Mouse (Mus musculus): ENCODE data around the gene Smg9. TPM values are rescaled to one million over a fixed set of nuclear protein-coding genes. Genes with fewer than 3 reads are reported as not detected.
A peak's percentile ranks its signal among the peaks of the same experiment; 100 is the strongest.
"Not testable (repeated sequence)": the region's sequence is repeated elsewhere in the genome, so short reads cannot be mapped to it uniquely, and the experiment has no call there.

Smg9 gene
- total RNA-seq, 1 experiment from 2014 or later, result 25.2 TPM

DNA sequence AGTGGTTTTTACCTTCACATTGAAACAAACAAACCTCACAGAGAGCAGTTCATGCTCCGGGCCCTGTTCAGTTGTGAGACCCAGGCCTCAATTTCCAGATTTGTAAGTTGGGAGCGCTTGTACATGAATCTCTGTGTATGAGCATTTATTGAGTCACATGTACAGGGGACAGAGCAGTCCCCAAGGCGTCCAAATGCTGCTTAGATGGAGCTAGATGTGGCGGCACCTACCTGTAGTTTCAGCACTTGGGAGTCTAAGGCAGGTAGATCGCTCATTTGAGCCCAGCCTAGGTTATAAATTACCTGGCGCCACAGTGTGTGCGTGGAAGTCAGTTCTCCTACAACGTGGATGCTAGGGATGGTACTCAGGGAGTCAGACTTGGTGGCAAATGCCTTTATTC, 23.0 kb upstream of the Smg9 start:
- ATAC-seq (replicated peaks; ENCODE audit: low read depth, poor library complexity, severe bottlenecking), result no peak

DNA sequence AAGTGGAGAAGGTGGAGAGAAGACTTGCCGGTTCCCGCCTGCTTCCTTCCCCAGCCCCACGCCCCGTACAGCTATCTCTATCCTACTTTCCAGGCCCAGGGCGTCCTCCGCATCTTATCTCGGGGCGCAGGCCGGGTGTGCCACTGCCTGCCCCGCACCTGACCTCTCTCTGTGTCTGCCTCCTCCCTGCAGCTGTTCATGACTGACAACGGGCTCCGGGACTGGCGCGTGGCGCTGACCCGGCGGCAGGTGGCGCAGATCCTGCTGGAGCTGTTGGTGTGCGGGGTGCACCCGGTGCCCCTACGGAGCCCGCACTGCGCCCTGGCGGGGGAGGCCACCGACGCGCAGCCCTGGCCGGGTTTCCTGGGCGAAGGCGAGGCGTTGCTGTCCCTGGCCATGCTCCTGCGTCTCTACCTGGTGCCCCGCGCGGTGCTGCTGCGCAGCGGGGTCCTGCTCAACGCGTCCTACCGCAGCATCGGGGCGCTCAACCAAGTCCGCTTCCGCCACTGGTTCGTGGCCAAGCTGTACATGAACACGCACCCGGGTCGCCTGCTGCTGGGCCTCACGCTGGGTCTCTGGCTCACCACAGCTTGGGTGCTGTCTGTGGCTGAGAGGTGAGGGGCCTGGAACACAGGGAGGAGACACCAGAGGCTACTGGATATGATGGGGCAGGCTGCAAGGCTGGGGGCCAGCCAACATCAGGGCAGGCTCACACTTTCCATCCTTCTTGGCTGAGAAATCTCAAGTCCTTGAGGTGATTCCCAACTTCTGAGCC, 22.1 kb upstream of the Smg9 start:
- ATAC-seq (replicated peaks; ENCODE audit: low read depth, poor library complexity, severe bottlenecking), result peak; percentile 60

DNA sequence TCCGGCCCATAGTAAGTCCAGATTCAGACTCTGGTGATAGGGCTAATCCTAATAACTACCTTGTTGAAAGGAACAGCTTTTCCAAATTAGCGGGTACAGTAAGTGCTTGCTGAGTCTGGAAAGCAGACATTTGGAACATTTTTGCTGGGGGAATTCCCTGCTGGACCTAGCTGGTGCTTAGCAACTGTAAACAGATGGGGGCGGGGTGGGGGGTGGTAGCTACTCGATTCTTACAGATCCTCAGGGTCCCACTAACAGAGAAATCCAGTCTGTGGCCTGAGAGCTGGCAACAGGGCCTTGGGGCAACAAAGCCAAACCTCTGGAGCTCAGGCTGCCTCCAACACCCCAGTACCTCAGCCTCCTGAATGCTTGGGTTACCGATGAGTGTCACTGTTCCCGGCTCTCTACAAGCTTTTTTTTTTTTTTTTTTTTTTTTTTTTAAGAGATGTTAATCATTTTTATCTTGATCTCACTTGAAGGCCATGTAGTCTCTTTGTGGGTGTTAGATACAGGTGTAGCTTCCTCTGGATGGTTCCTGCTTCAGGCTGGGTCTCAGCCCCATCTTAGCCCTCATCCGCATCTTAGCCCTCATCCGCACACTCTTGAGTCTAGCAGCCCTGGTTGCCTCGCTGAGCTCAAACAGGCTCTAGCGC, 21.2 kb upstream of the Smg9 start:
- ATAC-seq (replicated peaks; ENCODE audit: low read depth, poor library complexity, severe bottlenecking), result no peak

DNA sequence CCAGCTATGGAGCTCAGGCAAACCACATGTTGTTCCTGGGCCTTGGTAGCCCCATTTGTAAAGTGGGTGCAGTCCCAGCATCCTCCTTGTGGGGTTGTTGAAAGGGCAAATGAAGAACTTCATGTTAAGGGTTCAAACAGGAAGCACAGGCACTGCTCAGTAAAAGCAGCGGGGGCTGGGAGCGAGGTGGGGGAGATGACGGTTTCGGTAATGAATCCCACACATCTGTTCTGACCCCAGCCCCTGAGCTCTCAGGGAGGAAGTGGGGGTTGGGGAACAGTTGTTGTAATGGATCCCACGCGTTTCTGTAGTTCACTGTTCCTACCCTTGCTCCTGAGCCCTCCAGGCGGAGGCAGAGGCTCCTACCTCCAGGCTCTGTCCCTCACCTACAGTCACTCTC, 19.5 kb upstream of the Smg9 start:
- ATAC-seq (replicated peaks; ENCODE audit: low read depth, poor library complexity, severe bottlenecking), result peak; percentile 26

DNA sequence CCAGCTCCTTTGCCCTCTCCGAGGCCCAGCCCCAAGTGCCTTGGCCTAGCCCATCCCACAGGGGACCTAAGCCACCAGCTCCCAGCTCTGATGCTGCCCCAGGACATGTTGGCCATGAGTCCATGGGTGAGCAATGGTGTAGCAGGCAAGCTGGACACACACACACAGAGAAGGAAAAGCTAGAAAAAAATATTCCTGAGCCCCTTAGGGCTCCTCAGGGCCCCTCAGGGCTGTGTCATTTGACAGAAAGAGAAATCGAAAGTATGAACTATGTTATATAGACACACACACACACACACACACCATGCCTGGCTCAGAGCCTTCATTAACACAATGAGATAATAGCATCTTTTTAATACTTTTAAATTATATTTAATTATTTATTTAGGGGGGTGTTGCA, 19.0 kb upstream of the Smg9 start:
- no peak for ATAC-seq (replicated peaks; ENCODE audit: low read depth, poor library complexity, severe bottlenecking)

DNA sequence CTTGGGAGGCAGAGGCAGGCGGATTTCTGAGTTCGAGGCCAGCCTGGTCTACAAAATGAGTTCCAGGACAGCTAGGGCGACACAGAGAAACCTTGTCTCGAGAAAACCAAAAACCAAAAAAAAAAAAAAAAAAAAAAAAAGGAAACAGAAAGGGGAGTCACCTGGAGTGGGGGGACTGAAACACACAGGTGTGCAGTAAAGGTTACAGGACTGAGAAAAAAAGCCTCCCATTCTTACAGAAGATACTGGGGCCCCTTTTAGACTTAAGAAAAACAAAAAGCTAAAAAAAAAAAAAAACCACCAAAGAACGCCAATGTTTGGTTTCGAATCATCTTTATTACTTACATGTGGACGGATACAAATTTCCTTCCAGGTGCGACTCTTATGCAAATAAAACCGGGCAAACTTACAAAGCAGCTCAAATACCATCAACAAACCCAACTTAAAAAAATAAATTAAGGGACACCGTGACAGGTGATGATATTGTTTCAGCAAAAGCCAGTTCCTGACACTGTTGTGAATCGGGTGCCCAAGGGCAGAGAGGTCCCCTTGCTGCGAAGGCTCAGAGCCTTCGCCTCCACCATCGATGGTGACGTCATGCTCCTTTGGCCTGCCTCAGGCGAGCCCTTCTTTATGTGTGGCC, 16.6 kb upstream of the Smg9 start:
- ATAC-seq (replicated peaks; ENCODE audit: low read depth, poor library complexity, severe bottlenecking), result no peak

DNA sequence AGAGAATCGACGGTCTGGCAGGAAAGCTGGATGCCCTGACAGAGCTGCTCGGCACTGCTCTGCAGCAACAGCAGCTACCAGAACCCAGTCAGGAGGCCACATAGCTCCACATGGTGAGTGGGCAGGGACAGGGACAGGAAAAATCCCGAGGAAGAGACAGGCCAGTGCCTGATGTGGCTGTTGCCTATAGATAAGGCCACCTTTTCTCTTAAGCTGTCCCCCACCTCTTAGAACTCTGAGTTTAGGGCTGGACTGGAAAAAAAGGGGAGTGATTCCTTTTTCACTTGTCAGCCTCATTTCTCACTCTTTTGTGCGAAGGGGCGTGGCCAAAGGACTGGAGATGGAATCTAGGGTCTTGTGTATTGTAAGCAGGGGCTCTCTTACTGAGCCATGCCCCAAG, 15.3 kb upstream of the Smg9 start:
- ATAC-seq (replicated peaks; ENCODE audit: low read depth, poor library complexity, severe bottlenecking), result no peak

DNA sequence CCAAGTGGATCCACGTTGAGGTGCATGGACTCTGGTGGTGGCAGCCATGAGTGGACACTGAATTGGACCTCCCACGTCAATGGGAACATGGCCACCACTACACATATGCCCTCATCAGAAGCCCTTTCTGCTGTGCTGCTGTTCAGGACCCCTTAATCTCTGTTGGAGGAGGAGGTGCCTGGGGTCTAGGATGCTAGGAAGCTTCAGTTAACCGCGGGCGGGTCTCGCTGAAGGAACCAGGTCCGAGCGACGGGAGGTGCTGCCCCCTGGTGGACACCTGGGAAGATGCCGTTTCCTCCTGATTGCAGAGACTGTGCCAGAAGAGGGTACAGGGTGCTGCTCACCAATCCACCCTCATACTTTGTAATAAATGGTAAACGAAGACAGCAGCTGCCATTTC, 14.6 kb upstream of the Smg9 start:
- no peak for ATAC-seq (replicated peaks; ENCODE audit: low read depth, poor library complexity, severe bottlenecking)

DNA sequence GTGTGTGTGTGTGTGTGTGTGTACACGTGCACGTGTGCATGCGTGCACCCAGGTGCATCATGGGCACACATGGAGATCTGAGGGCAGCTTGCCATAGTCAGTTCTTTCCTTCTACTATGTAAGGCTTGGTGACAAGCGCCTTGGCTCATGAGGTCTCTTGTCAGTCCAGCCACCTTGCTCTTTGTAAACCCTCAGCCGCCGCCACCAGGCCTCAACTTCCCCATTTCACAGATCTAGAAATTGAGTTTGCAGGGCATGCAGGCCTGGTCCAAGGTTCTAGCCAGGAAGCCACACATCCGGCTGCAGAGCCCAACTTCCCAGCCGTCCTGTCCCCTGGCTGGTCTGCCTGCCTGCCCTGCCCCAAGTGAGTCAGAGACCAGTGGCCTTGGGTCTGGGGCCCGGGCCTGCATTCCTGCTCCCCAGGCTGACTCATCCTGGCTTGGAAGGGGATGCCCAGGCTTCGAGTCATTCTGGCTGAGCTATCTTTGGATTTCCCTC, 12.3 kb upstream of the Smg9 start:
- peak; percentile 65 for ATAC-seq (replicated peaks; ENCODE audit: low read depth, poor library complexity, severe bottlenecking)

DNA sequence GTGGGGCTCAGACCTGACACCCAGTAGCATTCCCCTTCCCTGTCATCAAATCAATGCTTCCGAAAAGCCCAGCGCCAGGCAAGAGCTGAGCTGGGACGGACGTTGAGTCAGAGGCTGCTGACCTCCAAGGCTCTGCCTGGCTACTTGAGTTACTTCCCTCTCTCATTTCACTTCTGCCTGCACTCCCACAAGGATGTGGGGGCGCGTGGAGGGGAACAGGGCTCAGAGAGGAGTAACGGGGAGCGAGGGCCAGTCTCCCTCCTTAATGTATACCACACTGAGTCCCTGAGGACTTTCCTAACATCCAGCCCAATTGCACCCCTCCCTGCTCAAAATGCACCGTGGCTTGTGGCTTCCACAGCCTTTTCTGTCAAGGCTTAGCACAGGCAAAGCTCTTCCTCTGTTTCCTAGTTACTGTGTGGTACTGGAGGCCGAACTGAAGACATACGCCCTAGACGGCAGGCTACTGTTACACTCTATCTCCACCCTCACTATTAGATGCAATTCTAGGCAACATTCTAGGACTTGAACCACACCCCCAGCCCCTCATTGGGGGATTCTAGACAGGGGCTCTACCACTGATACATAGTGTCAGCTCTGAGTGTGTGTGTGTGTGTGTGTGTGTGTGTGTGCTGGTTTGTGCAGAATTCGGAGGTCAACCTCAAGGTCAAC, 9.8 kb upstream of the Smg9 start:
- peak; percentile 41 for ATAC-seq (replicated peaks; ENCODE audit: low read depth, poor library complexity, severe bottlenecking)

DNA sequence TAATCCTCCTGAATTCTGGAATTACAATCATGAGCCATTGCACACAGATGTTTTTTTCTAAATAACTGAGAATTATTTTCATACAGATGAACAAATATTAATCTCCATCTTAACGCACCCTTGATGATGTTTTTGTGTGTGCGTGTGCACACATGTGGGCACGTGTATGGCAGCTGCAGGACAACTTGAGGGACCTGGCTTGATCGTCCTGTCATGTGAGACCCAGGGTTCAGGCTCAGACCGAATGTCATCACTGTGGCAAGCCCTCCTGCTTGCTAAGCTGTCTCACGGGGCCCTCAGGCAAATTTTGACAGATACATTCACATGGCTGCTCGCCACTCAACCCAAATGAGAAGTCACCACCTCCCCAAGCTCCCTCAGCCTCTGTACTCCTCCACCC, 8.9 kb upstream of the Smg9 start:
- no peak for ATAC-seq (replicated peaks; ENCODE audit: low read depth, poor library complexity, severe bottlenecking)

DNA sequence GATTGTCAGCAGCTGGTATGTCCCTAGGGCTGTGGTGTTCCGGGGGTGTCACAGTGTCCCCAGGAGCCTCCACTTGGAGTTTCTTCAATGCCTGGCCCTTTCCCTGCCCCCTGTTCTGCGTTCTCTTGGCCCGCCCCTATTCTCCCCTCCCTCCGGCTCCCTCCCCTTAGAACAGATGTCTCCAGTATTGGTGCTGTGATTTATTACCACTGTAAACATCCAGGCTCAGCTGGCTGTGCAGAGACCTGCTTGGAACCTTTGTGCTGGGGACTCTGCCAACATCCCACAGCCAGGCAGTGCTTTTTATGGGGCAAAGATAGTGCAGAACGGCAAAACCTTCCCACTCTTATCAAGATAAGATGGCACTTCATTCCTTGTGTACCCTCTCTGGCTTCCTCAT, 8.3 kb upstream of the Smg9 start:
- ATAC-seq (replicated peaks; ENCODE audit: low read depth, poor library complexity, severe bottlenecking), result no peak

DNA sequence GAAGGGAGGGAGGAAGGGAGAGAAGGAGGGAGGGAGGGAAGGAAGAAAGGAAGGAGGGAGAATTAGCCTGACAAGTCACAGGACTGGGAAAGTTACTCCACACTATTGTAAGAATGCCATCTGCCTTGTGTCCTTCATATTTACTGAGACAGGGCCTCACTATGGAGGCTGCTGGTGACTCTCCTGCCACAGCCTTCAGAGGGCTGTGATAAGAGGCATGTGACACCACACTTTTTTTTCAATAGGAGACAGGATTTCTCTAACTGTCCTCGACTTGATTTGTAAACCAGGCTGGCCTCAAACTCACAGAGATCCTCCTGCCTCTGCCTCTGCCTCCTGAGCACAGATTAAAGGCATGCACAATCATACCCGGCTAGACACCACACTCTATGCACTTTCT, 7.7 kb upstream of the Smg9 start:
- no peak for ATAC-seq (replicated peaks; ENCODE audit: low read depth, poor library complexity, severe bottlenecking)

DNA sequence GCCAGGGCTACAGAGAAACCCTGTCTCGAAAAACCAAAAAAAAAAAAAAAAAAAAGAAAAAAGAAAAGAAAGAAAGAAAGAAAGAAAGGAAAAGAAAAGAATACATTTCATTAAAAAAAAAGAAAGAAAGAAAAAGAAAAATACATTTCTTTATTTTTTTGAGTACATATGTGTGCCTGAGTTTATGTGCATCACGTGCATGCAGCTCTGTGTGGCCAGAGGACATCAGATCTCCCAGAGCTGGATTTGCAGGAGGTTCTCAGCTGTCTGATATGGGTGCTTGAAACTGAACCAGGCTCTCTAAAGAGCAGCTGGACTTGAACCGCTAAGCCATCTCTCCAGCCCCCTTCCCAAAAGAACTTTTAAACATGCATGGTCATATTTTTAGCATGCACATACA, 5.4 kb upstream of the Smg9 start:
- ATAC-seq (replicated peaks; ENCODE audit: low read depth, poor library complexity, severe bottlenecking), result no peak; the same call in 1 of the 2 replicates

DNA sequence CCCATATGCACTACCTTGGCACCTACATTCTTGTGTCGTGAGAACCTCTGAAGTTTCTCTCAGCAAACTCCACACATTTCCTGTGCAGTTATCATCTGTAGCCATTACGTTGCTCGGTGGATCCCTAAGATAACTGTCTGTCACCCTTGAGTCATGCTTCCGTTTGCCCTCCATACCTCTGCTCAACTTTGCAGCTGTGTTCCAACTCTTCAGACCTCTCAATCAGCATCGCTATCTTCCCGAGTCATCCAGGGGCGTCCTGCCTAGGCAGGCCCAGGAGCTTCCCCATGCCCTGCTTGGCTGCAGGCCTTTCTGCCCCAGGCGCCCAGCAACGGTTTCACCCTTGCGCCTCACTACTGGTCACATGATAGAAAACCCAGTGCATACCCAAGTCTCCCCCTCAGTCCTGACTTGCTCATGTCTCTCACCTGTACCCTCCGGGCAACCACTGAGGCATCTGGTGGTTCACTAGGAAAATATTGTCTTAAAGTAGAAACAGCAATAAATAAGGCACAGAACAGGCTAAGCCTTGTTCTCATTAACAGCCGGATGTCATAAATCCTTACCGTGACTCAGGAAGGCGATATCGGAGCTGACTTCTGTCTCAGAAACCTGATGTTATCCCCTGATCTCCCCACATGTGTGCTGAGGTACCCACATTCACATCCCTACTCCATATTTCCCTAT, 4.8 kb upstream of the Smg9 start:
- ATAC-seq (replicated peaks; ENCODE audit: low read depth, poor library complexity, severe bottlenecking), result peak; percentile 34

DNA sequence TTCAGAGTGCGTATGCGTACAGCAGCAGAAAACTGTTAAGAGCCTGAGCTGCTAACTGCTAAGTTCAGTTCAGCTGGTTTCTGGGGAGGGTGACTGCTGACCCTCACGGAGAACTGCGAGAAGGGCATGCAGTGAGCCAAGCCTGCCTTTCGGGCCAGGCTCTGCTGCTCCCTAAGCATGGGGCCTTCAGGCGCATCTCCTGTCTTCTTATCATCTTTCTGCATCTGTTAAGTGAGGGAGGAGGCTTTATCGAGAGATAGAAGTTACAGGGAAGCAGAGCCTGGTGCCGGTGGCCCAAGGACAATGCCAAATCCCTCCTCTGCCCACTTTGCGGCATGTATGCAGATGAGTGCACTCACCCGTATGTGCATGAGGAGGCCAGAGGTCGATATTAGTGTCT, 2.6 kb upstream of the Smg9 start:
- ATAC-seq (replicated peaks; ENCODE audit: low read depth, poor library complexity, severe bottlenecking), result no peak

DNA sequence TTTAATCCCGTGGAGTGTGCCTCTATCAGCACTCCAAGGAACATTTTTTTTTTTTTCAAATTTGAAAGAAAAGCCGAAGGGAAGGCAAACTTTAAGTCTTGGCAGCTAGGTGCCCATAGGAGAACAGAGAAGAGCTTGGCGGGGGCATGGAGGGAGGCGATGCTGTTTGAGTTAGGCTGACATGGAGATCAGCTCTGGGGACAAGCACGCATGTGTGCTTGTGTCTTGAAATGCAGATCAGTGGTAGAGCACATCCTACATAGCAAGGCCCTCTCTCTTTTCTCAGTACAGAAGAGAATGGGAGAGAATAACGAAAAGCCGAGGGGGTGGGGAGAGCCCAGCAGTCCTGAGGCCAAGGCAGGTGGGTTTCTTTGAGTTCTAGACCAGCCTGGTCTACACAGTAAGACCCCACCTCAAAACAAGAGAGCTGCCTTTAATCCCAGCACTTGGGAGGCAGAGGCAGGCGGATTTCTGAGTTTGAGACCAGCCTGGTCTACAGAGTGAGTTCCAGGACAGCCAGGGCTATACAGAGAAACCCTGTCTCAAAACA, 980 bp upstream of the Smg9 start:
- ATAC-seq (replicated peaks; ENCODE audit: low read depth, poor library complexity, severe bottlenecking), result no peak

DNA sequence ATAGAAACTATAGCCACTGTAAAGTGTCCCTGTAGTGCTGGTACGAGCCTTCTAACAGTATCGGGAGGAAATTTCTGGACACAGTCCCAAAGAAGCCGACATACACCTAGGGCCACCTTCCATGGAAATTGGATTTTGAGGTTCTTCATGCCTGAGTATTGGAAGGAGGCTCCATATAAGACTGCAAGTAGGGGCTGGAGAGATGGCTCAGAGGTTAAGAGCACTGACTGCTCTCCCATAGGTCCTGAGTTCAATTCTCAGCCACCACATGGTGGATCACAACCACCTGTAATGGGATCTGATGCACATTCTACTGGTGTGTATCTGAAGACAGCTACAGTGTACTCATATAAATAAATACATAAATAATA, 648 bp downstream of the Smg9 start:
- ATAC-seq (replicated peaks; ENCODE audit: low read depth, poor library complexity, severe bottlenecking), result no peak

DNA sequence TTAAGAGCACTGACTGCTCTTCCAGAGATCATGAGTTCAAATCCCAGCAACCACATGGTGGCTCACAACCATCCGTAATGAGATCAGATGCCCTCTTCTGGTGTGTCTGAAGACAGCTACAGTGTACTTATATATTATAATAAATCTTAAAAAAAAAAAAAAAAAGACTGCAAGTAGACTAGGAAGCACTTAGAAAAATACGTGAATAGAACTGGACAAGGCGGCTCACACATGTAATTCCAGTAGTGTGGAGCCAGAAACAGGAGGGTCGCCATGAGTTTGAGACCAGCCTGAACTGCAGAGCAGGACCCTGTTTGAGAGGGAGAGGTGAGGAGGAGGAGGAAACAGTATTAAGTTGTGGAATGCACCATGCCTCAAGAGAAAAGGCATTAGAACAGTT, 1.1 kb downstream of the Smg9 start:
- not testable (repeated sequence) for ATAC-seq (replicated peaks; ENCODE audit: low read depth, poor library complexity, severe bottlenecking)

DNA sequence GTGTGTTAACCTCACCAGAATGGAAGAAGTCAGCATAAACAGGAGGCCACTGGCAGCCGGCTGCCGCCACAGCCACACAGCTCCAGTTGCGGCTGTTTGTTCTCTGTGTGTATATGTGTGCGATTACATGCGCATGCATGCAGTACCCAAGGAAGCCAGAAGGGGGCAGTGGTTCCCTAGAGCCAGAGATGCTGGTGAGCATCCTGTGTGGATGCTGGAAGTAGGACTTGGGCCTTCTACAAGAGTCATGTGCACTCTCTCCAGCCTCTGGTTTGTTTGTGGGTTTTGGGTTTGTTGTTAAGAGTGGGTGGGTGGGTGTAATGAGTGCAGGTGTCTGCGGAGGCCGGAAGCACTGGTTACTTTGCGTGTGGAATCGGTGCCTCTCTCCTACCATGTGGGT, 3.4 kb downstream of the Smg9 start:
- ATAC-seq (replicated peaks; ENCODE audit: low read depth, poor library complexity, severe bottlenecking), result no peak
